Mouse (Mus musculus) heart, embryonic 12.5 days (tissue): ENCODE data around the gene Hoxd10. TPM values are rescaled to one million over a fixed set of nuclear protein-coding genes. Genes with fewer than 3 reads are reported as not detected.
A peak's percentile ranks its signal among the peaks of the same experiment; 100 is the strongest.

Experiments
- microRNA counts: library from miRNA; unstranded; fragments of <30 nt; microRNA quantifications from one replicate; lab custom pipeline; 2017
- microRNA-seq: library from miRNA; unstranded; fragments of <30 nt; microRNA quantifications from one replicate; pipeline ENCODE4, GENCODE M21; 2017
- polyA plus RNA-seq: library from polyadenylated mRNA; unstranded; fragments of >200 nt; fragmentation: Nextera tagmentation; extraction: Ambion mirVana; gene quantifications from 2 replicates; pipeline ENCODE4 v1.2.1, GENCODE M21; 2016

The Hoxd10 gene
- polyA plus RNA-seq, 1 experiment from 2014 or later, result not detected

MicroRNA genes within 50 kb of the gene (microRNA counts, 519-probe panel; counts per million panel counts)
- not detected for microRNA mmu-miR-10b (lab: Ali Mortazavi, UCI)

Small RNA genes within 50 kb of the gene (microRNA-seq; reads per million reads assigned to microRNA genes)
- gene Gm44463 (not detected), gene Mir10b (364 reads per million, percentile 69 among the genes with 10 or more reads in this experiment)

Other genes starting within 250 kb of the Hoxd10 start
- 28.0 and 30.6 TPM in 2 replicates for gene Lnpk, start 112.5 kb upstream of the Hoxd10 start, polyA plus RNA-seq
- gene Evx2, start 32.4 kb upstream of the Hoxd10 start, polyA plus RNA-seq, result not detected in 2 replicates
- gene Hoxd13, start 23.6 kb upstream of the Hoxd10 start, polyA plus RNA-seq, result 0.09 and 0.12 TPM in 2 replicates
- 0.14 and 0.15 TPM in 2 replicates for gene Hoxd12, start 16.9 kb upstream of the Hoxd10 start, polyA plus RNA-seq
- not detected in 2 replicates for gene Hoxd11, start 12.4 kb upstream of the Hoxd10 start, polyA plus RNA-seq
- gene Hoxd9, start 5.8 kb downstream of the Hoxd10 start, polyA plus RNA-seq, result 0.08 TPM in 1 of 2 replicates, not detected in the other
- 0.10 and 0.37 TPM in 2 replicates for gene Hoxd8, start 12.7 kb downstream of the Hoxd10 start, polyA plus RNA-seq
- gene Hoxd3, start 20.0 kb downstream of the Hoxd10 start, polyA plus RNA-seq, result 2.5 and 3.1 TPM in 2 replicates
- 0.19 TPM in 1 of 2 replicates, not detected in the other for gene Hoxd4, start 20.0 kb downstream of the Hoxd10 start, polyA plus RNA-seq
- 0.08 TPM in 1 of 2 replicates, not detected in the other for gene Gm28230, start 34.8 kb downstream of the Hoxd10 start, polyA plus RNA-seq
- not detected in 2 replicates for gene Hoxd1, start 71.1 kb downstream of the Hoxd10 start, polyA plus RNA-seq
- 154 and 168 TPM in 2 replicates for gene Mtx2, start 133.9 kb downstream of the Hoxd10 start, polyA plus RNA-seq